Mouse (Mus musculus): ENCODE results near the gene Vmn1r10. TPM values are rescaled to one million over a fixed set of nuclear protein-coding genes. Genes with fewer than 3 reads are reported as not detected.

Gene Vmn1r10
- not detected for polyA plus RNA-seq (2014; fragmentation: Illumina TruSeq; extraction: RNeasy Lipid Tissue Mini Kit (QIAGEN cat#74804); ENCODE audit: low read depth, low replicate concordance)

GRCm38 (mm10) chr6:57109154-57109553, at the start of gene Vmn1r10:
Gene Vmn1r10, plus strand, starts transcription at chr6:57109454.

GRCm38 (mm10) chr6:57066487-57066886, 42.8 kb upstream of the Vmn1r10 start, which contains the start of gene Vmn1r9:
Gene Vmn1r9, plus strand, starts transcription at chr6:57066787.

GRCm38 (mm10) chr6:57133155-57133554, 23.9 kb downstream of the Vmn1r10 start, which contains the start of gene Vmn1r11:
Gene Vmn1r11, plus strand, starts transcription at chr6:57133455.

GRCm38 (mm10) chr6:57156619-57157018, 47.4 kb downstream of the Vmn1r10 start, which contains the start of gene Vmn1r12:
Gene Vmn1r12, plus strand, starts transcription at chr6:57156919.

Other genes starting within 250 kb of the Vmn1r10 start
- 59.0 TPM for gene Nt5c3, start 185.5 kb upstream of the Vmn1r10 start, polyA plus RNA-seq (2014; fragmentation: Illumina TruSeq; extraction: RNeasy Lipid Tissue Mini Kit (QIAGEN cat#74804); ENCODE audit: low read depth, low replicate concordance)
- gene Vmn1r4, start 185.4 kb upstream of the Vmn1r10 start, polyA plus RNA-seq (2014; fragmentation: Illumina TruSeq; extraction: RNeasy Lipid Tissue Mini Kit (QIAGEN cat#74804); ENCODE audit: low read depth, low replicate concordance): 3.3 TPM
- 0.18 TPM for gene Vmn1r5, start 139.2 kb upstream of the Vmn1r10 start, polyA plus RNA-seq (2014; fragmentation: Illumina TruSeq; extraction: RNeasy Lipid Tissue Mini Kit (QIAGEN cat#74804); ENCODE audit: low read depth, low replicate concordance)
- gene Vmn1r6, start 112.2 kb upstream of the Vmn1r10 start, polyA plus RNA-seq (2014; fragmentation: Illumina TruSeq; extraction: RNeasy Lipid Tissue Mini Kit (QIAGEN cat#74804); ENCODE audit: low read depth, low replicate concordance): 0.27 TPM
- not detected for gene Vmn1r7, start 84.1 kb upstream of the Vmn1r10 start, polyA plus RNA-seq (2014; fragmentation: Illumina TruSeq; extraction: RNeasy Lipid Tissue Mini Kit (QIAGEN cat#74804); ENCODE audit: low read depth, low replicate concordance)
- gene Vmn1r8, start 77.2 kb upstream of the Vmn1r10 start, polyA plus RNA-seq (2014; fragmentation: Illumina TruSeq; extraction: RNeasy Lipid Tissue Mini Kit (QIAGEN cat#74804); ENCODE audit: low read depth, low replicate concordance): not detected
- gene Vmn1r9, start 42.7 kb upstream of the Vmn1r10 start, polyA plus RNA-seq (2014; fragmentation: Illumina TruSeq; extraction: RNeasy Lipid Tissue Mini Kit (QIAGEN cat#74804); ENCODE audit: low read depth, low replicate concordance): 0.04 TPM
- gene Vmn1r11, start 24.0 kb downstream of the Vmn1r10 start, polyA plus RNA-seq (2014; fragmentation: Illumina TruSeq; extraction: RNeasy Lipid Tissue Mini Kit (QIAGEN cat#74804); ENCODE audit: low read depth, low replicate concordance): not detected
- gene Vmn1r12, start 47.5 kb downstream of the Vmn1r10 start, polyA plus RNA-seq (2014; fragmentation: Illumina TruSeq; extraction: RNeasy Lipid Tissue Mini Kit (QIAGEN cat#74804); ENCODE audit: low read depth, low replicate concordance): not detected
- not detected for gene Vmn1r13, start 93.8 kb downstream of the Vmn1r10 start, polyA plus RNA-seq (2014; fragmentation: Illumina TruSeq; extraction: RNeasy Lipid Tissue Mini Kit (QIAGEN cat#74804); ENCODE audit: low read depth, low replicate concordance)
- gene Vmn1r14, start 122.2 kb downstream of the Vmn1r10 start, polyA plus RNA-seq (2014; fragmentation: Illumina TruSeq; extraction: RNeasy Lipid Tissue Mini Kit (QIAGEN cat#74804); ENCODE audit: low read depth, low replicate concordance): 0.03 TPM
- 0.10 TPM for gene Vmn1r15, start 148.5 kb downstream of the Vmn1r10 start, polyA plus RNA-seq (2014; fragmentation: Illumina TruSeq; extraction: RNeasy Lipid Tissue Mini Kit (QIAGEN cat#74804); ENCODE audit: low read depth, low replicate concordance)
- gene Vmn1r16, start 220.0 kb downstream of the Vmn1r10 start, polyA plus RNA-seq (2014; fragmentation: Illumina TruSeq; extraction: RNeasy Lipid Tissue Mini Kit (QIAGEN cat#74804); ENCODE audit: low read depth, low replicate concordance): 0.11 TPM